Mouse (Mus musculus): ENCODE measurements at regions not wholly inside any gene's neighbourhood (a gene's known extent, or its start where the extent isn't known, plus 50 kb on each side); places are given as distances from the start of the nearest gene placed in this dataset.
"Not testable (repeated sequence)": the region's sequence is repeated elsewhere in the genome, so short reads cannot be mapped to it uniquely, and the experiment has no call there.

GRCm38 (mm10) chr6:13763636-13764035, 76.1 kb downstream of the Gpr85 start:
- H3K4me2 ChIP-seq (ENCODE audit: low read depth, low read length); H3K4me1 ChIP-seq (ENCODE audit: control insufficient read depth, insufficient read depth, low read length); ATAC-seq (ENCODE audit: low read depth); H3K9ac ChIP-seq (replicated peaks; ENCODE audit: low read depth, low read length); H3K36me3 ChIP-seq (ENCODE audit: control insufficient read depth, insufficient read depth, low read length); H3K27me3 ChIP-seq (ENCODE audit: control insufficient read depth, insufficient read depth, low read length); H3K27ac ChIP-seq (ENCODE audit: low read depth, low read length); H3K9me3 ChIP-seq (ENCODE audit: control insufficient read depth, low read length); H3K4me3 ChIP-seq (ENCODE audit: low read depth, low read length): not testable (repeated sequence)
- 89% methylated on average over 4 of the region's 4 CpGs for WGBS

GRCm38 (mm10) chr6:13759431-13759830, 80.3 kb downstream of the Gpr85 start:
- no peak for ATAC-seq (ENCODE audit: low read depth)
- no peaks in the 10 kb centered on the region for H3K36me3 ChIP-seq (ENCODE audit: control insufficient read depth, insufficient read depth, low read length)
- H3K27ac ChIP-seq (ENCODE audit: low read depth, low read length): no peak overlapping the region
- WGBS: 82% methylated on average over 2 of the region's 2 CpGs
- no peak overlapping the region for H3K9ac ChIP-seq (replicated peaks; ENCODE audit: low read depth, low read length)
- H3K4me1 ChIP-seq (ENCODE audit: control insufficient read depth, insufficient read depth, low read length): no peaks in the 10 kb centered on the region
- H3K4me2 ChIP-seq (ENCODE audit: low read depth, low read length): no peak overlapping the region
- H3K4me3 ChIP-seq (ENCODE audit: low read depth, low read length): no peak overlapping the region
- H3K27me3 ChIP-seq (ENCODE audit: control insufficient read depth, insufficient read depth, low read length): no peaks in the 10 kb centered on the region
- H3K9me3 ChIP-seq (ENCODE audit: control insufficient read depth, low read length): no peaks in the 10 kb centered on the region

GRCm38 (mm10) chr6:13758946-13759345, 80.8 kb downstream of the Gpr85 start:
- Histone ChIP-seq H3K36me3 (ENCODE audit: control insufficient read depth, insufficient read depth, low read length) (no peaks in the 10 kb centered on the region), H3K9me3 (ENCODE audit: control insufficient read depth, low read length) (no peaks in the 10 kb centered on the region), H3K9ac (replicated peaks; ENCODE audit: low read depth, low read length) (no peak overlapping the region), H3K27me3 (ENCODE audit: control insufficient read depth, insufficient read depth, low read length) (no peaks in the 10 kb centered on the region), H3K4me3 (ENCODE audit: low read depth, low read length) (no peak overlapping the region), H3K27ac (ENCODE audit: low read depth, low read length) (no peak overlapping the region), H3K4me2 (ENCODE audit: low read depth, low read length) (no peak overlapping the region), H3K4me1 (ENCODE audit: control insufficient read depth, insufficient read depth, low read length) (no peaks in the 10 kb centered on the region)
- ATAC-seq (ENCODE audit: low read depth): no peak

- 51% methylated on average over 7 of the region's 7 CpGs for WGBS
- Histone ChIP-seq H3K36me3 (ENCODE audit: control insufficient read depth, insufficient read depth, low read length) (no peaks in the 10 kb centered on the region), H3K9me3 (ENCODE audit: control insufficient read depth, low read length) (no peaks in the 10 kb centered on the region), H3K27ac (ENCODE audit: low read depth, low read length) (no peak overlapping the region), H3K27me3 (ENCODE audit: control insufficient read depth, insufficient read depth, low read length) (no peaks in the 10 kb centered on the region), H3K4me1 (ENCODE audit: control insufficient read depth, insufficient read depth, low read length) (peaks cover 5% of the 10 kb centered on the region; the same call in 1 of the 2 replicates), H3K4me3 (ENCODE audit: low read depth, low read length) (no peak overlapping the region), H3K4me2 (ENCODE audit: low read depth, low read length) (no peak overlapping the region), H3K9ac (replicated peaks; ENCODE audit: low read depth, low read length) (no peak overlapping the region)
- ATAC-seq (ENCODE audit: low read depth): no peak; the same call in 1 of the 2 replicates
Measured at GRCm38 (mm10) chr6:13748931-13749638, 71.3 kb upstream of the Bmt2 start.

- Histone ChIP-seq H3K4me2 (ENCODE audit: low read depth, low read length) (no peak overlapping the region), H3K27ac (ENCODE audit: low read depth, low read length) (no peak overlapping the region), H3K9me3 (ENCODE audit: control insufficient read depth, low read length) (no peaks in the 10 kb centered on the region), H3K9ac (replicated peaks; ENCODE audit: low read depth, low read length) (0 out of 2 replicates have a peak overlapping the region, but pooled peaks have one; percentile 1), H3K4me3 (ENCODE audit: low read depth, low read length) (no peak overlapping the region), H3K4me1 (ENCODE audit: control insufficient read depth, insufficient read depth, low read length) (peaks cover 5% of the 10 kb centered on the region; the same call in 1 of the 2 replicates), H3K27me3 (ENCODE audit: control insufficient read depth, insufficient read depth, low read length) (no peaks in the 10 kb centered on the region), H3K36me3 (ENCODE audit: control insufficient read depth, insufficient read depth, low read length) (no peaks in the 10 kb centered on the region)
- WGBS: 8% methylated on average over 8 of the region's 8 CpGs
- 0 out of 2 replicates have a peak, but pooled peaks have one; percentile 44 for ATAC-seq (ENCODE audit: low read depth)
Measured at GRCm38 (mm10) chr6:13747969-13748368, 70.2 kb upstream of the Bmt2 start.

GRCm38 (mm10) chr6:13746577-13747482, 69.1 kb upstream of the Bmt2 start:
- no peak for ATAC-seq (ENCODE audit: low read depth)
- Histone ChIP-seq H3K4me3 (ENCODE audit: low read depth, low read length) (no peak overlapping the region), H3K27ac (ENCODE audit: low read depth, low read length) (no peak overlapping the region), H3K27me3 (ENCODE audit: control insufficient read depth, insufficient read depth, low read length) (no peaks in the 10 kb centered on the region), H3K9me3 (ENCODE audit: control insufficient read depth, low read length) (no peaks in the 10 kb centered on the region), H3K4me1 (ENCODE audit: control insufficient read depth, insufficient read depth, low read length) (peaks cover 5% of the 10 kb centered on the region; the same call in 1 of the 2 replicates), H3K36me3 (ENCODE audit: control insufficient read depth, insufficient read depth, low read length) (no peaks in the 10 kb centered on the region), H3K9ac (replicated peaks; ENCODE audit: low read depth, low read length) (no peak overlapping the region), H3K4me2 (ENCODE audit: low read depth, low read length) (no peak overlapping the region)
- WGBS: 84% methylated on average over 8 of the region's 8 CpGs
